Comparison of ENCODE assay signal across 29 mouse cellular contexts in genomic region chr7:16411100-16411499, GRCm38 (mm10). TPM values are rescaled to one million over a fixed set of nuclear protein-coding genes. Genes with fewer than 3 reads are reported as not detected.
A peak's percentile ranks its signal among the peaks of the same experiment; 100 is the strongest.
DNase-seq lines count a peak whose midpoint lies in the region; ATAC-seq and TF ChIP-seq lines count a peak whose summit lies in the region.
"Had no signal": no experiment of that assay in that cellular context is flagged by ENCODE, and none has a peak within 500 bp of the region (broad histone marks: within the 10 kb centered on the region; RNA-seq: fewer than 3 reads in every experiment).

No protein-coding gene starts in this region.

- H3K9ac ChIP-seq in liver, embryonic 11.5 days (ENCODE audit: low read depth, low read length), result peak overlapping the region; percentile 16; the same call in 1 of the 2 replicates
- no peak overlapping the region for H3K9ac ChIP-seq in stomach, postnatal 0 days (ENCODE audit: low read length)
- H3K9ac ChIP-seq: embryonic facial prominence, embryonic 12.5 days; hindbrain, embryonic 12.5 days; intestine, embryonic 15.5 days; limb, embryonic 15.5 days; lung, embryonic 15.5 days; neural tube, embryonic 13.5 days had no signal

- no peak overlapping the region for H3K4me3 ChIP-seq in liver, embryonic 11.5 days (ENCODE audit: low read depth, low read length)
- peak overlapping the region; percentile 88 for H3K4me3 ChIP-seq in testis, adult 2 months (ENCODE audit: control insufficient read depth, low read depth, low read length)
- H3K4me3 ChIP-seq in stomach, postnatal 0 days (ENCODE audit: low read depth, low read length), result no peak overlapping the region
- H3K4me3 ChIP-seq: embryonic facial prominence, embryonic 12.5 days; gastrocnemius, adult 2 months; heart, adult 2 months; hindbrain, embryonic 12.5 days; intestine, embryonic 15.5 days; layer of hippocampus, adult 2 months; limb, embryonic 10.5 days; limb, embryonic 15.5 days; lung, embryonic 15.5 days; neural tube, embryonic 13.5 days had no signal

- no peaks in the 10 kb centered on the region for H3K9me3 ChIP-seq in liver, embryonic 11.5 days (ENCODE audit: control insufficient read depth, low read length)
- no peaks in the 10 kb centered on the region for H3K9me3 ChIP-seq in stomach, postnatal 0 days (ENCODE audit: control insufficient read depth, low read length)
- H3K9me3 ChIP-seq: embryonic facial prominence, embryonic 12.5 days; hindbrain, embryonic 12.5 days; intestine, embryonic 15.5 days; limb, embryonic 10.5 days; limb, embryonic 15.5 days; lung, embryonic 15.5 days; neural tube, embryonic 13.5 days had no signal

- TF ChIP-seq POLR2A in testis, adult 2 months (IDR thresholded peaks at IDR 0.05; ENCODE audit: control insufficient read depth, low read depth, low read length), result peak; percentile 93; the same call in 1 of the 2 replicates

- TF ChIP-seq EP300 in stomach, postnatal 0 days (optimal IDR thresholded peaks at IDR 0.05), result no peak

- ATAC-seq in liver, embryonic 11.5 days (replicated peaks; ENCODE audit: low FRiP score), result no peak
- no peak for ATAC-seq in stomach, postnatal 0 days (ENCODE audit: low FRiP score, low TSS enrichment)
- ATAC-seq: forebrain, embryonic 16.5 days; hindbrain, postnatal 0 days; intestine, embryonic 15.5 days; Patski had no signal

- no peaks in the 10 kb centered on the region for H3K27me3 ChIP-seq in liver, embryonic 11.5 days (replicated peaks; ENCODE audit: control insufficient read depth, insufficient read depth, low read length)
- no peaks in the 10 kb centered on the region for H3K27me3 ChIP-seq in testis, adult 2 months (ENCODE audit: control insufficient read depth, insufficient read depth, low read length)
- H3K27me3 ChIP-seq in stomach, postnatal 0 days (ENCODE audit: control insufficient read depth, insufficient read depth, low read length), result no peaks in the 10 kb centered on the region
- H3K27me3 ChIP-seq: embryonic facial prominence, embryonic 12.5 days; hindbrain, embryonic 12.5 days; intestine, embryonic 15.5 days; limb, embryonic 15.5 days; lung, embryonic 15.5 days; neural tube, embryonic 13.5 days; Patski had no signal

- whole genome bisulfite sequencing in liver, embryonic 11.5 days, result 86% methylated on average over 5 of the region's 5 CpGs
- 85% methylated on average over 5 of the region's 5 CpGs for WGBS in stomach, postnatal 0 days

- H3K4me2 ChIP-seq in liver, embryonic 11.5 days, result no peak overlapping the region
- H3K4me2 ChIP-seq in stomach, postnatal 0 days (replicated peaks; ENCODE audit: low read depth), result no peak overlapping the region
- H3K4me2 ChIP-seq: embryonic facial prominence, embryonic 12.5 days; hindbrain, embryonic 12.5 days; intestine, embryonic 15.5 days; limb, embryonic 15.5 days; lung, embryonic 15.5 days; neural tube, embryonic 13.5 days had no signal

- H3K36me3 ChIP-seq in liver, embryonic 11.5 days (ENCODE audit: control insufficient read depth, insufficient read depth, low read length), result 0 out of 2 replicates have a peak, but pooled peaks cover 3% of the 10 kb centered on the region
- no peaks in the 10 kb centered on the region; the same call in 1 of the 2 replicates for H3K36me3 ChIP-seq in testis, adult 2 months (ENCODE audit: control insufficient read depth, insufficient read depth, low read length)
- H3K36me3 ChIP-seq in stomach, postnatal 0 days (ENCODE audit: control insufficient read depth, insufficient read depth, low read length), result no peaks in the 10 kb centered on the region
- H3K36me3 ChIP-seq: intestine, embryonic 15.5 days; neural tube, embryonic 13.5 days had no signal

- DNase-seq in heart, adult 11 months, result peak; percentile 87
- no peak for DNase-seq in heart, adult 8-10 months (ENCODE audit: low spot score)
- no peak for DNase-seq in liver, embryonic 11.5 days (ENCODE audit: low spot score)
- no peak for DNase-seq in liver
- DNase-seq in testis, postnatal 10 days (ENCODE audit: low spot score), result no peak
- no peak for DNase-seq in stomach, postnatal 0 days (ENCODE audit: low spot score)
- no peak for DNase-seq in layer of hippocampus, postnatal 10 days (ENCODE audit: low spot score in 2 of 2)
- DNase-seq: adrenal gland, postnatal 10 days; cerebellum, adult 9-11 months; embryo, embryonic 11 days; gastrocnemius, adult 2 months; gastrocnemius, postnatal 36 days; heart, adult 2 months; kidney, adult 2 months; kidney, postnatal 36 days; lung, postnatal 4 days; thymus, postnatal 14 days had no signal

- TF ChIP-seq CTCF in testis, adult 2 months (IDR thresholded peaks at IDR 0.05; ENCODE audit: control insufficient read depth, insufficient read depth, insufficient replicate concordance, low read depth, low read length), result no peak
- TF ChIP-seq CTCF in stomach, postnatal 0 days (IDR thresholded peaks at IDR 0.05; ENCODE audit: low read depth), result no peak

- peak overlapping the region; percentile 86; the same call in 1 of the 2 replicates for H3K27ac ChIP-seq in liver, embryonic 11.5 days (ENCODE audit: low read depth, low read length)
- H3K27ac ChIP-seq in testis, adult 2 months (ENCODE audit: control insufficient read depth, insufficient read depth, low read depth, low read length), result peak overlapping the region; percentile 90
- H3K27ac ChIP-seq in stomach, postnatal 0 days (replicated peaks), result no peak overlapping the region
- H3K27ac ChIP-seq: gastrocnemius, adult 2 months; heart, adult 2 months; hindbrain, postnatal 0 days; intestine, embryonic 15.5 days; layer of hippocampus, adult 2 months; limb, embryonic 15.5 days had no signal

- peaks cover 41% of the 10 kb centered on the region for H3K4me1 ChIP-seq in liver, embryonic 11.5 days (replicated peaks; ENCODE audit: control insufficient read depth, insufficient read depth, low read length)
- H3K4me1 ChIP-seq in testis, adult 2 months (ENCODE audit: control insufficient read depth, insufficient read depth, low read length), result no peaks in the 10 kb centered on the region; the same call in none of the 2 replicates
- no peaks in the 10 kb centered on the region for H3K4me1 ChIP-seq in stomach, postnatal 0 days (replicated peaks; ENCODE audit: control insufficient read depth, insufficient read depth)

RNA-seq across cellular contexts. Expression of gene Zc3h4, which starts 10.4 kb away (rescaled TPM):
- total RNA-seq in heart, adult 8-10 months (2022), result 10 to 100 TPM; 22.6 to 32.9 (median 28.8) TPM
- 14.1 and 18.6 TPM in 2 replicates for polyA plus RNA-seq in liver, embryonic 11.5 days (2014; fragmentation: Nextera tagmentation; extraction: Ambion mirVana)
- 14.4 and 17.2 TPM in 2 replicates for polyA plus RNA-seq in testis, adult 2 months (2012; rRNA removed)
- 5.9 and 6.2 TPM in 2 replicates for polyA plus RNA-seq in stomach, postnatal 0 days (2015; fragmentation: Nextera tagmentation; extraction: Ambion mirVana)
- total RNA-seq in layer of hippocampus, postnatal 10 days (2021), result 10 to 100 TPM; 46.4 to 52.8 TPM

RNA-seq across cellular contexts. Expression of gene Sae1, which starts 23.5 kb away (rescaled TPM):
- 10 to 100 TPM; 31.6 to 38.8 (median 36.1) TPM for total RNA-seq in heart, adult 8-10 months (2022)
- polyA plus RNA-seq in liver, embryonic 11.5 days (2014; fragmentation: Nextera tagmentation; extraction: Ambion mirVana), result 267 and 287 TPM in 2 replicates
- 53.7 and 61.4 TPM in 2 replicates for polyA plus RNA-seq in testis, adult 2 months (2012; rRNA removed)
- 119 and 123 TPM in 2 replicates for polyA plus RNA-seq in stomach, postnatal 0 days (2015; fragmentation: Nextera tagmentation; extraction: Ambion mirVana)
- 100 to 1,000 TPM; 106 to 115 TPM for total RNA-seq in layer of hippocampus, postnatal 10 days (2021)

RNA-seq across cellular contexts. Expression of gene Tmem160, which starts 41.5 kb away (rescaled TPM):
- total RNA-seq in heart, adult 8-10 months (2022), result 10 to 100 TPM; 79.6 to 97.6 (median 89.8) TPM
- polyA plus RNA-seq in liver, embryonic 11.5 days (2014; fragmentation: Nextera tagmentation; extraction: Ambion mirVana), result 54.4 and 54.5 TPM in 2 replicates
- polyA plus RNA-seq in testis, adult 2 months (2012; rRNA removed), result 3.5 and 5.6 TPM in 2 replicates
- polyA plus RNA-seq in stomach, postnatal 0 days (2015; fragmentation: Nextera tagmentation; extraction: Ambion mirVana), result 71.5 and 75.0 TPM in 2 replicates
- total RNA-seq in layer of hippocampus, postnatal 10 days (2021), result 100 to 1,000 TPM in 1 of 2 experiments, 10 to 100 TPM in 1; 86.4 to 103 TPM
